Mouse (Mus musculus): ENCODE data around the gene Lrp1.

GRCm38 (mm10) chr10:127661291-127661914 is 40.5 kb upstream of the Lrp1 start:
- TF ChIP-seq CTCF (conservative IDR thresholded peaks at IDR 0.05; ENCODE audit: low read length): no peak
- TF ChIP-seq POU5F1 (IDR thresholded peaks at IDR 0.05; ENCODE audit: borderline replicate concordance, low read length): no peak

Data from E14TG2a.4 (cell line).